Mouse (Mus musculus): ENCODE results near the gene Ablim1.

DNA sequence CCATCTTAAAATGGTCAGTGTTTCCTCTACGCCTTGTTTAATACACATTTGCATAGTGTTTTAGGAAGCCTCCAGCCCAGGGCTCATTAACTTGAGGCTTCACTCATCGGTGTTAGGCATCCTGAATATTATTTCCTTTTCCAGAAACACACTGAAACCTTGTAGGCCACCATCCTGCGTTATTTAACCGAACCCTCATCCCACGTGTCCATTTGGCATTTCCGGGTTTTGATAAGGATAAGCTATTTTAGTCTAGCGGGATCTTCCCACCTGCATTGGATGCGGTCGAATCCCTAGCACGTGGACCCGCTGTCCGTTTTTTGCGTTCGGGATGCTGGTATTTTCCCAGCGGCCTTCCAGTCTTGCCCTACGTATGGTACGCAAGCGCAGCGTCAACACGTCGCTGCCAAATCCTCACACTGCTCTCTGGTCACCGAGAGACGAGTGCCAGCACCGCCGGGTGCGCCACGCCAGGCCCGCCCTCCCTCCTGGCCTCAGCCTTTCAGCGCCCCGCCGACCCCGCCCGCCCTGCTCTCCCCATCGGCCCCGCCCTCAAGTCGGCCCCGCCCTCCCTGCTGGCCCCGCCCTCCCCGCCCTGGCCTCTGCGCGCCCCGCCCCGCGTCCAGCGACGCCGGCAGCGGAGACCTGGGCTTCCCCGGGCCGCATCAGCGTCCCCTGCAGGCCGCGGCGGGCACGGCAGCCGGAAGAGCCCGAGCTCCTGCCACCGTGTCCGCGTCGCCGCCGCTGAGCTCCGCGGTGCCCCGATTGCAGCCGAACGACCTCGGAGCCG is 45.8 kb upstream of the Ablim1 start, which contains the start of gene Fam160b1:
- TF ChIP-seq CTCF (IDR thresholded peaks at IDR 0.05; ENCODE audit: low read depth, low read length): peak; percentile 59
- TF ChIP-seq POLR2A (IDR thresholded peaks at IDR 0.05; ENCODE audit: insufficient read depth, low read length): peak; percentile 88
